14 mouse cellular contexts compared by ENCODE assay signal in genomic region chr4:82267832-82268778, GRCm38 (mm10).
DNase-seq lines count a peak whose midpoint lies in the region; ATAC-seq lines count a peak whose summit lies in the region.
"Had no signal": no experiment of that assay in that cellular context is flagged by ENCODE, and none has a peak within 500 bp of the region (broad histone marks: within the 10 kb centered on the region; RNA-seq: fewer than 3 reads in every experiment).

No protein-coding gene starts in this region.

- peak overlapping the region; percentile 54; the same call in 1 of the 2 replicates for H3K27ac ChIP-seq in forebrain, embryonic 13.5 days
- no peak overlapping the region for H3K27ac ChIP-seq in forebrain, embryonic 11.5 days (ENCODE audit: low read depth, low read length)
- H3K27ac ChIP-seq in hindbrain, embryonic 16.5 days (ENCODE audit: low read depth, low read length) = no peak overlapping the region

- DNase-seq in forebrain, embryonic 11.5 days (ENCODE audit: low spot score) = no peak
- peak; percentile 43 for DNase-seq in left cerebral cortex, postnatal 4 days
- DNase-seq in left cerebral cortex, postnatal 14 days (ENCODE audit: low spot score in 2 of 2) = no peak
- DNase-seq in spleen, adult 12 weeks (ENCODE audit: low spot score) = no peak
- DNase-seq in layer of hippocampus, adult 8-10 months (ENCODE audit: low spot score in 2 of 2) = no peak
- DNase-seq: cerebellum, postnatal 36 days; lung, adult 18-20 months; right cerebral cortex, adult 18-20 months; thymus, postnatal 25 days had no signal

- no peaks in the 10 kb centered on the region for H3K36me3 ChIP-seq in forebrain, embryonic 13.5 days (ENCODE audit: poor library complexity, severe bottlenecking)
- no peaks in the 10 kb centered on the region for H3K36me3 ChIP-seq in forebrain, embryonic 11.5 days (ENCODE audit: control insufficient read depth, insufficient read depth, low read length)
- H3K36me3 ChIP-seq in hindbrain, embryonic 16.5 days (ENCODE audit: control insufficient read depth, insufficient read depth, low read length) = no peaks in the 10 kb centered on the region
- H3K36me3 ChIP-seq: heart, embryonic 12.5 days had no signal

- 0 out of 2 replicates have a peak, but pooled peaks have one; percentile 55 for ATAC-seq in forebrain, embryonic 13.5 days
- ATAC-seq in forebrain, embryonic 11.5 days (replicated peaks; ENCODE audit: low FRiP score) = no peak
- 0 out of 2 replicates have a peak, but pooled peaks have one; percentile 30 for ATAC-seq in hindbrain, embryonic 16.5 days
- ATAC-seq: intestine, embryonic 16.5 days had no signal

- 79% methylated on average over 14 of the region's 14 CpGs for WGBS in forebrain, embryonic 13.5 days
- 82% methylated on average over 14 of the region's 14 CpGs for WGBS in forebrain, embryonic 11.5 days
- 66% methylated on average over 14 of the region's 14 CpGs for WGBS in hindbrain, embryonic 16.5 days

- H3K9me3 ChIP-seq in forebrain, embryonic 13.5 days (replicated peaks) = no peaks in the 10 kb centered on the region
- H3K9me3 ChIP-seq in forebrain, embryonic 11.5 days (ENCODE audit: control insufficient read depth, low read length) = no peaks in the 10 kb centered on the region
- H3K9me3 ChIP-seq in hindbrain, embryonic 16.5 days (ENCODE audit: control insufficient read depth, low read length) = no peaks in the 10 kb centered on the region
- H3K9me3 ChIP-seq: heart, embryonic 12.5 days had no signal

- intact Hi-C loops in left cerebral cortex, postnatal 4 days (cut with DNase I) = no loop called here
- intact Hi-C loops in left cerebral cortex, postnatal 14 days (cut with DNase I) = no loop called here

- no peak overlapping the region for H3K4me2 ChIP-seq in forebrain, embryonic 13.5 days
- no peak overlapping the region for H3K4me2 ChIP-seq in forebrain, embryonic 11.5 days (ENCODE audit: low read depth, low read length, severe bottlenecking)
- H3K4me2 ChIP-seq in hindbrain, embryonic 16.5 days (ENCODE audit: low read length) = no peak overlapping the region
- H3K4me2 ChIP-seq: heart, embryonic 12.5 days had no signal

- H3K4me1 ChIP-seq in forebrain, embryonic 13.5 days = peaks cover 17% of the 10 kb centered on the region; the same call in 1 of the 2 replicates
- H3K4me1 ChIP-seq in forebrain, embryonic 11.5 days (replicated peaks; ENCODE audit: control insufficient read depth, insufficient read depth, low read length) = 0 out of 2 replicates have a peak, but pooled peaks cover 2% of the 10 kb centered on the region
- H3K4me1 ChIP-seq in hindbrain, embryonic 16.5 days (ENCODE audit: control insufficient read depth, insufficient read depth, low read depth, low read length) = peaks cover 3% of the 10 kb centered on the region; the same call in 1 of the 2 replicates
- H3K4me1 ChIP-seq: megakaryocyte, embryonic 14.5 days had no signal

- no peak overlapping the region for H3K4me3 ChIP-seq in forebrain, embryonic 13.5 days
- H3K4me3 ChIP-seq in forebrain, embryonic 11.5 days (ENCODE audit: low read depth, low read length) = no peak overlapping the region
- H3K4me3 ChIP-seq in hindbrain, embryonic 16.5 days (ENCODE audit: low read length) = no peak overlapping the region
- H3K4me3 ChIP-seq: heart, embryonic 12.5 days; megakaryocyte, embryonic 14.5 days had no signal

- no peak overlapping the region for H3K9ac ChIP-seq in forebrain, embryonic 13.5 days
- H3K9ac ChIP-seq in forebrain, embryonic 11.5 days (ENCODE audit: low read length) = no peak overlapping the region
- no peak overlapping the region for H3K9ac ChIP-seq in hindbrain, embryonic 16.5 days (ENCODE audit: low read depth, low read length)
- H3K9ac ChIP-seq: heart, embryonic 12.5 days had no signal

- H3K27me3 ChIP-seq in forebrain, embryonic 13.5 days = no peaks in the 10 kb centered on the region
- H3K27me3 ChIP-seq in forebrain, embryonic 11.5 days (ENCODE audit: control insufficient read depth, insufficient read depth, low read length) = no peaks in the 10 kb centered on the region
- H3K27me3 ChIP-seq in hindbrain, embryonic 16.5 days (replicated peaks; ENCODE audit: control insufficient read depth, insufficient read depth, low read length) = no peaks in the 10 kb centered on the region
- H3K27me3 ChIP-seq: heart, embryonic 12.5 days; megakaryocyte, embryonic 14.5 days had no signal
